23 mouse cellular contexts compared by ENCODE assay signal in the genomic region with DNA sequence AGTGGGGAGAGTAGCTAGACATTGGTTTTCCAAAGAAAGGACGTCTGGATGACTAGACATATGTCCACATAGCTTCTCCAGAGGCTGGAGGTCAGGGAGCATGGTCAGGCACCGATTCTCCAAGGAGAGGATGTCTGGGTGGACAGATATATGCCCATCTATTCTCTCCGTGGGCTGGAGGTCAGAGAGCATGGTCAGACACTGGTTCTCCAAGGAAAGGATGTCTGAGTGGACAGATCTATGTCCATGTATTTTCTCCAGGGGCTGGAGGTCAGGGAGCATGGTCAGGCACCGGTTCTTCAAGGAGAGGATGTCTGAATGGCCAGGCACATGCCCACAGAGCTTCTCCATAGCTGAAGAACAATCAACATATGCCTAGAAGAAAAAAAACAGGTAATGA. TPM values are rescaled to one million over a fixed set of nuclear protein-coding genes. Genes with fewer than 3 reads are reported as not detected.
DNase-seq lines count a peak whose midpoint lies in the region; ATAC-seq and TF ChIP-seq lines count a peak whose summit lies in the region.
"Had no signal": no experiment of that assay in that cellular context is flagged by ENCODE, and none has a peak within 500 bp of the region (broad histone marks: within the 10 kb centered on the region; RNA-seq: fewer than 3 reads in every experiment).

No protein-coding gene starts in this region.

- H3K4me2 ChIP-seq in intestine, postnatal 0 days (replicated peaks; ENCODE audit: low read depth): no peak overlapping the region
- H3K4me2 ChIP-seq in intestine, embryonic 15.5 days (replicated peaks): no peak overlapping the region
- H3K4me2 ChIP-seq: embryonic facial prominence, embryonic 12.5 days; forebrain, embryonic 13.5 days; forebrain, embryonic 15.5 days had no signal

- peak; percentile 65 for DNase-seq in heart, adult 11 months
- no peak for DNase-seq in heart, postnatal 14 days
- DNase-seq in left cerebral cortex, adult 9 months (ENCODE audit: low spot score in 2 of 2): no peak
- DNase-seq: adrenal gland, adult 8-10 months; adrenal gland, postnatal 14 days; adrenal gland, postnatal 36 days; B cell, adult 2 months; cerebellum, adult 11-12 months; cerebellum, adult 2 months; cerebellum, adult 9-10 months; cerebellum, postnatal 10 days; cerebellum, postnatal 25 days had no signal

- H3K27me3 ChIP-seq in intestine, postnatal 0 days (replicated peaks; ENCODE audit: control insufficient read depth, insufficient read depth, low read length): no peaks in the 10 kb centered on the region
- no peaks in the 10 kb centered on the region for H3K27me3 ChIP-seq in intestine, embryonic 15.5 days (replicated peaks)
- H3K27me3 ChIP-seq: CH12.LX; embryonic facial prominence, embryonic 12.5 days; forebrain, embryonic 13.5 days; forebrain, embryonic 15.5 days; Patski had no signal

- no peak overlapping the region for H3K9ac ChIP-seq in intestine, postnatal 0 days (ENCODE audit: low read depth, low read length)
- H3K9ac ChIP-seq in intestine, embryonic 15.5 days: no peak overlapping the region
- H3K9ac ChIP-seq: embryonic facial prominence, embryonic 12.5 days; forebrain, embryonic 13.5 days; forebrain, embryonic 15.5 days had no signal

- peaks cover 8% of the 10 kb centered on the region; the same call in 1 of the 2 replicates for H3K4me1 ChIP-seq in intestine, postnatal 0 days (replicated peaks; ENCODE audit: control insufficient read depth, insufficient read depth, low read length)
- 0 out of 2 replicates have a peak, but pooled peaks cover 4% of the 10 kb centered on the region for H3K4me1 ChIP-seq in intestine, embryonic 15.5 days (replicated peaks)

- H3K27ac ChIP-seq in intestine, postnatal 0 days (ENCODE audit: low read depth, low read length): peak overlapping the region; percentile 42
- no peak overlapping the region for H3K27ac ChIP-seq in intestine, embryonic 15.5 days
- H3K27ac ChIP-seq: embryonic facial prominence, embryonic 10.5 days; embryonic facial prominence, embryonic 12.5 days; forebrain, embryonic 13.5 days; forebrain, embryonic 15.5 days had no signal

- no peak for TF ChIP-seq CTCF in intestine, postnatal 0 days (IDR thresholded peaks at IDR 0.05; ENCODE audit: low read depth)

- WGBS in intestine, postnatal 0 days: 85% methylated on average over 4 of the region's 4 CpGs
- 81% methylated on average over 4 of the region's 4 CpGs for WGBS in intestine, embryonic 15.5 days

- H3K36me3 ChIP-seq in intestine, postnatal 0 days (ENCODE audit: control insufficient read depth, insufficient read depth): peaks cover 19% of the 10 kb centered on the region; the same call in 1 of the 2 replicates
- H3K36me3 ChIP-seq in intestine, embryonic 15.5 days: 0 out of 2 replicates have a peak, but pooled peaks cover 6% of the 10 kb centered on the region
- H3K36me3 ChIP-seq: embryonic facial prominence, embryonic 10.5 days; embryonic facial prominence, embryonic 12.5 days; forebrain, embryonic 15.5 days had no signal

- intact Hi-C loops in heart, postnatal 14 days (cut with DNase I): loop anchor here (5.0 kb wide), 1 partner anchor 194 kb away; no protein-coding TSS in a partner anchor

- H3K9me3 ChIP-seq in intestine, postnatal 0 days (ENCODE audit: control insufficient read depth): no peaks in the 10 kb centered on the region
- no peaks in the 10 kb centered on the region for H3K9me3 ChIP-seq in intestine, embryonic 15.5 days
- H3K9me3 ChIP-seq: embryonic facial prominence, embryonic 10.5 days; embryonic facial prominence, embryonic 12.5 days; forebrain, embryonic 13.5 days; forebrain, embryonic 15.5 days; G1E had no signal

- ATAC-seq in intestine, postnatal 0 days: no peak
- no peak for ATAC-seq in intestine, embryonic 15.5 days
- ATAC-seq: activated CD4-positive, CD25-positive, alpha-beta regulatory T cell, adult 4 months; CD4-positive, CD25-positive, alpha-beta regulatory T cell, adult 4 months; forebrain, embryonic 13.5 days; forebrain, embryonic 15.5 days; Patski had no signal

- no peak overlapping the region for H3K4me3 ChIP-seq in intestine, postnatal 0 days (ENCODE audit: low read depth, low read length)
- no peak overlapping the region for H3K4me3 ChIP-seq in intestine, embryonic 15.5 days (replicated peaks)
- H3K4me3 ChIP-seq: embryonic facial prominence, embryonic 10.5 days; embryonic facial prominence, embryonic 12.5 days; forebrain, embryonic 13.5 days; forebrain, embryonic 15.5 days had no signal

RNA-seq across cellular contexts. Expression of a gene that starts 2.1 kb away (rescaled TPM):
- total RNA-seq in heart, postnatal 14 days (2021): 10 to 100 TPM; 10.4 to 15.5 TPM
- polyA plus RNA-seq in intestine, postnatal 0 days (2015; fragmentation: Nextera tagmentation; extraction: Ambion mirVana): 23.7 and 23.8 TPM in 2 replicates
- polyA plus RNA-seq in intestine, embryonic 15.5 days (2015; fragmentation: Nextera tagmentation; extraction: Ambion mirVana): 10.4 and 13.3 TPM in 2 replicates

RNA-seq across cellular contexts. Expression of a gene that starts 29.1 kb away (rescaled TPM):
- total RNA-seq in heart, postnatal 14 days (2021): 10 to 100 TPM; 14.5 to 22.5 TPM
- polyA plus RNA-seq in intestine, postnatal 0 days (2015; fragmentation: Nextera tagmentation; extraction: Ambion mirVana): 0.09 and 0.17 TPM in 2 replicates
- 0.23 and 0.29 TPM in 2 replicates for polyA plus RNA-seq in intestine, embryonic 15.5 days (2015; fragmentation: Nextera tagmentation; extraction: Ambion mirVana)
- total RNA-seq: CH12.LX had no signal
- polyA plus RNA-seq: G1E had no signal

RNA-seq across cellular contexts. Expression of a gene that starts 56.5 kb away (rescaled TPM):
- total RNA-seq in heart, postnatal 14 days (2021): 10 to 100 TPM; 59.4 to 63.9 TPM
- polyA plus RNA-seq in intestine, postnatal 0 days (2015; fragmentation: Nextera tagmentation; extraction: Ambion mirVana): 56.8 and 57.8 TPM in 2 replicates
- polyA plus RNA-seq in intestine, embryonic 15.5 days (2015; fragmentation: Nextera tagmentation; extraction: Ambion mirVana): 134 and 136 TPM in 2 replicates

RNA-seq across cellular contexts. Expression of a gene that starts 56.6 kb away (rescaled TPM):
- 10 to 100 TPM; 26.3 to 29.4 TPM for total RNA-seq in heart, postnatal 14 days (2021)
- polyA plus RNA-seq in intestine, postnatal 0 days (2015; fragmentation: Nextera tagmentation; extraction: Ambion mirVana): 71.0 and 74.1 TPM in 2 replicates
- polyA plus RNA-seq in intestine, embryonic 15.5 days (2015; fragmentation: Nextera tagmentation; extraction: Ambion mirVana): 236 and 265 TPM in 2 replicates
